Mouse (Mus musculus) heart, embryonic 15.5 days (tissue): ENCODE data around the gene Ccdc116. TPM values are rescaled to one million over a fixed set of nuclear protein-coding genes. Genes with fewer than 3 reads are reported as not detected.

Experiments
- ATAC-seq: fragments of 200-750 bp; cut with Nextera tagmentation; replicated peaks from 2 replicates; pipeline ENCODE4 v1.8.0; 2017; ENCODE audit warnings: low read depth, moderate TSS enrichment; ENCODE audit not compliant: insufficient number of reproducible peaks, insufficient read depth, low FRiP score
- H3K27ac ChIP-seq: fragments of 300-500 bp; sonication (generic); 2 replicates; pipeline ENCODE4 v1.5.1; 2015; ENCODE audit warnings: mild to moderate bottlenecking, inconsistent platforms
- H3K27me3 ChIP-seq: fragments of 300-500 bp; sonication (generic); 2 replicates; pipeline ENCODE4 v1.6.1; 2015; ENCODE audit warnings: inconsistent platforms
- H3K36me3 ChIP-seq: fragments of 300-500 bp; sonication (generic); 2 replicates; pipeline ENCODE4 v1.6.1; 2015; ENCODE audit warnings: mild to moderate bottlenecking, inconsistent platforms
- H3K4me1 ChIP-seq: fragments of 300-500 bp; sonication (generic); replicated peaks from 2 replicates; pipeline ENCODE4 v1.6.1; 2015; ENCODE audit warnings: inconsistent platforms
- H3K4me2 ChIP-seq: fragments of 300-500 bp; sonication (generic); 2 replicates; pipeline ENCODE4 v1.6.1; 2015; ENCODE audit warnings: inconsistent platforms, mild to moderate bottlenecking, moderate library complexity
- H3K4me3 ChIP-seq: fragments of 300-500 bp; sonication (generic); 2 replicates; pipeline ENCODE4 v1.5.1; 2015; ENCODE audit warnings: mild to moderate bottlenecking, inconsistent platforms
- H3K9ac ChIP-seq: fragments of 300-500 bp; sonication (generic); 2 replicates; pipeline ENCODE4 v1.6.1; 2015; ENCODE audit warnings: mild to moderate bottlenecking, inconsistent platforms
- H3K9me3 ChIP-seq: fragments of 300-500 bp; sonication (generic); replicated peaks from 2 replicates; pipeline ENCODE4 v1.6.1; 2016; ENCODE audit warnings: inconsistent platforms
- WGBS: fragments of 180-500 bp; shearing (Covaris S2); methylation state at CpG from one replicate; pipeline ENCODE4 v1.1.7; 2015; ENCODE audit warnings: mixed read lengths; 5-methylcytosine and 5-hydroxymethylcytosine counted together
- polyA plus RNA-seq: library from polyadenylated mRNA; unstranded; fragments of >200 nt; fragmentation: Nextera tagmentation; extraction: Ambion mirVana; gene quantifications from 2 replicates; pipeline ENCODE4 v1.2.1, GENCODE M21; 2015

Ccdc116 gene
- polyA plus RNA-seq, 1 experiment from 2014 or later = 0.16 TPM

GRCm38 (mm10) chr16:17127292-17127691 lies 19.7 kb downstream of the Ccdc116 start:
- Histone ChIP-seq H3K9me3 (no peaks in the 10 kb centered on the region), H3K4me3 (no peak overlapping the region), H3K4me1 (peaks cover 33% of the 10 kb centered on the region), H3K36me3 (no peaks in the 10 kb centered on the region), H3K27me3 (no peaks in the 10 kb centered on the region), H3K4me2 (no peak overlapping the region), H3K9ac (no peak overlapping the region), H3K27ac (no peak overlapping the region)
- 100% methylated on average over 1 of the region's 1 CpGs for WGBS
- ATAC-seq = no peak

- Histone ChIP-seq H3K9ac (peak within 1 kb of the TSS; percentile 65), H3K4me3 (peak within 1 kb of the TSS; percentile 61), H3K27ac (peak within 1 kb of the TSS; percentile 53; the same call in 1 of the 2 replicates), H3K4me2 (peak within 1 kb of the TSS; percentile 92), H3K9me3 (no peaks in the 10 kb centered on the region), H3K4me1 (peaks cover 21% of the 10 kb centered on the region), H3K27me3 (no peaks in the 10 kb centered on the region), H3K36me3 (0 out of 2 replicates have a peak, but pooled peaks cover 3% of the 10 kb centered on the region)
- ATAC-seq = peak; percentile 79
- under 1% methylated on average over 25 of the region's 25 CpGs for WGBS
Observed at GRCm38 (mm10) chr16:17124871-17125520, 22.0 kb downstream of the Ccdc116 start, which contains the start of gene 2610318N02Rik. 2610318N02Rik (minus strand) TSS chr16:17125167.

GRCm38 (mm10) chr16:17124119-17124870 lies 22.7 kb downstream of the Ccdc116 start:
- Histone ChIP-seq H3K4me3 (peak overlapping the region; percentile 61), H3K27me3 (no peaks in the 10 kb centered on the region), H3K4me2 (peak overlapping the region; percentile 92), H3K4me1 (peaks cover 21% of the 10 kb centered on the region), H3K9ac (peak overlapping the region; percentile 65), H3K9me3 (no peaks in the 10 kb centered on the region), H3K36me3 (0 out of 2 replicates have a peak, but pooled peaks cover 5% of the 10 kb centered on the region), H3K27ac (peak overlapping the region; percentile 40; the same call in 1 of the 2 replicates)
- no peak; the same call in 1 of the 2 replicates for ATAC-seq
- WGBS = 5% methylated on average over 22 of the region's 22 CpGs

- WGBS = 83% methylated on average over 14 of the region's 14 CpGs
- H3K9me3 ChIP-seq = no peaks in the 10 kb centered on the region
- no peak for ATAC-seq
- no peak overlapping the region for H3K27ac ChIP-seq
- peaks cover 21% of the 10 kb centered on the region for H3K4me1 ChIP-seq
- H3K9ac ChIP-seq = no peak overlapping the region
- H3K27me3 ChIP-seq = no peaks in the 10 kb centered on the region
- H3K36me3 ChIP-seq = 0 out of 2 replicates have a peak, but pooled peaks cover 5% of the 10 kb centered on the region
- H3K4me3 ChIP-seq = no peak overlapping the region
- H3K4me2 ChIP-seq = no peak overlapping the region
Observed at GRCm38 (mm10) chr16:17121569-17121968, 25.5 kb downstream of the Ccdc116 start.

- peak overlapping the region; percentile 68 for H3K27ac ChIP-seq
- H3K9me3 ChIP-seq = no peaks in the 10 kb centered on the region
- no peaks in the 10 kb centered on the region for H3K27me3 ChIP-seq
- no peak overlapping the region for H3K4me3 ChIP-seq
- H3K4me2 ChIP-seq = no peak overlapping the region
- H3K9ac ChIP-seq = no peak overlapping the region
- no peaks in the 10 kb centered on the region for H3K4me1 ChIP-seq
- 77% methylated on average over 5 of the region's 5 CpGs for WGBS
- 0 out of 2 replicates have a peak, but pooled peaks cover 11% of the 10 kb centered on the region for H3K36me3 ChIP-seq
- ATAC-seq = peak; percentile 73
Observed at GRCm38 (mm10) chr16:17117309-17117799, 29.7 kb downstream of the Ccdc116 start.

- Histone ChIP-seq H3K9me3 (no peaks in the 10 kb centered on the region), H3K4me3 (peak within 1 kb of the TSS; percentile 74), H3K27me3 (no peaks in the 10 kb centered on the region), H3K9ac (peak within 1 kb of the TSS; percentile 70), H3K4me2 (peak within 1 kb of the TSS; percentile 65), H3K36me3 (peaks cover 22% of the 10 kb centered on the region), H3K27ac (peak within 1 kb of the TSS; percentile 74), H3K4me1 (peaks cover 12% of the 10 kb centered on the region)
- ATAC-seq = peak; percentile 60; the same call in 1 of the 2 replicates
- WGBS = 9% methylated on average over 38 of the region's 38 CpGs
Observed at GRCm38 (mm10) chr16:17110771-17111743, 36.0 kb downstream of the Ccdc116 start, which contains the start of gene Ppil2. Ppil2 (minus strand) TSS chr16:17111257.

GRCm38 (mm10) chr16:17104600-17104999 lies 42.4 kb downstream of the Ccdc116 start:
- Histone ChIP-seq H3K4me1 (peaks cover 13% of the 10 kb centered on the region), H3K27ac (no peak overlapping the region), H3K9ac (no peak overlapping the region), H3K27me3 (no peaks in the 10 kb centered on the region), H3K4me3 (no peak overlapping the region), H3K36me3 (peaks cover 64% of the 10 kb centered on the region), H3K9me3 (no peaks in the 10 kb centered on the region), H3K4me2 (no peak overlapping the region)
- no peak for ATAC-seq
- WGBS = 66% methylated on average over 4 of the region's 4 CpGs

GRCm38 (mm10) chr16:17102630-17103220 lies 44.3 kb downstream of the Ccdc116 start:
- Histone ChIP-seq H3K27me3 (no peaks in the 10 kb centered on the region), H3K36me3 (peaks cover 79% of the 10 kb centered on the region), H3K4me2 (no peak overlapping the region), H3K4me3 (no peak overlapping the region), H3K9me3 (no peaks in the 10 kb centered on the region), H3K4me1 (peaks cover 11% of the 10 kb centered on the region; the same call in 1 of the 2 replicates), H3K27ac (no peak overlapping the region), H3K9ac (no peak overlapping the region)
- no peak for ATAC-seq
- 70% methylated on average over 7 of the region's 7 CpGs for WGBS

GRCm38 (mm10) chr16:17096938-17097337 lies 50.1 kb downstream of the Ccdc116 start:
- no peak overlapping the region for H3K9ac ChIP-seq
- H3K9me3 ChIP-seq = no peaks in the 10 kb centered on the region
- H3K4me2 ChIP-seq = no peak overlapping the region
- no peaks in the 10 kb centered on the region for H3K4me1 ChIP-seq
- 91% methylated on average over 3 of the region's 3 CpGs for WGBS
- peaks cover 89% of the 10 kb centered on the region for H3K36me3 ChIP-seq
- no peak overlapping the region for H3K4me3 ChIP-seq
- ATAC-seq = no peak
- H3K27ac ChIP-seq = no peak overlapping the region
- H3K27me3 ChIP-seq = no peaks in the 10 kb centered on the region
